Mouse (Mus musculus) inflammation-experienced regulatory T-cells, adult 6 months (primary cell): ENCODE data around the gene Rhebl1. TPM values are rescaled to one million over a fixed set of nuclear protein-coding genes. Genes with fewer than 3 reads are reported as not detected.
A peak's percentile ranks its signal among the peaks of the same experiment; 100 is the strongest.

Experiments
- ATAC-seq: one replicate; pipeline ENCODE4 v1.8.0; 2017
- polyA plus RNA-seq, 3 experiments: library from polyadenylated mRNA; unstranded; fragments of 100-300 nt; shearing (Covaris generic); gene quantifications; one replicate each; pipeline ENCODE4 v1.2.1; 2017

Rhebl1 gene
- polyA plus RNA-seq, 3 experiments from 2014 or later, result 9.5 to 13.0 (median 10.8) TPM

DNA sequence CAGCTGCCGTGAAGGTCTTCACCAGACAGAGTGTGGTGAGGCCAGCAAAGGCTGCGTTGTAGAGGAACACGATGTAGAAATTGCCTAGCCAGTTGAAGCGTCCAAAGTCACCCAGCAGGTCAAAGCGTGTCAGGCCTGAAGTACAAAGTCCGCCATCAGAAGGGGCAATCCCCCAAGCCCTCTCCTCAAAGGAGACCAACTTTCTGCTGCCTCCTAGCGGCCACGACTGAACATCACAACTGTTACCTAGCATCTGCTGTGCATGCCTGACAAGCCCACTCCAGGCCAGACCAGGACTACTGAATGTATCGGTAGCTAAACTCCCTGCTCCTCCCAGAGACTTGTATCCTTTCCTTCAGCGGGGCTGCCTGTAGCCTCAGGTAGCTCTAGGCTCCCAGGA, 10.4 kb upstream of the Rhebl1 start:
- no peak for ATAC-seq

DNA sequence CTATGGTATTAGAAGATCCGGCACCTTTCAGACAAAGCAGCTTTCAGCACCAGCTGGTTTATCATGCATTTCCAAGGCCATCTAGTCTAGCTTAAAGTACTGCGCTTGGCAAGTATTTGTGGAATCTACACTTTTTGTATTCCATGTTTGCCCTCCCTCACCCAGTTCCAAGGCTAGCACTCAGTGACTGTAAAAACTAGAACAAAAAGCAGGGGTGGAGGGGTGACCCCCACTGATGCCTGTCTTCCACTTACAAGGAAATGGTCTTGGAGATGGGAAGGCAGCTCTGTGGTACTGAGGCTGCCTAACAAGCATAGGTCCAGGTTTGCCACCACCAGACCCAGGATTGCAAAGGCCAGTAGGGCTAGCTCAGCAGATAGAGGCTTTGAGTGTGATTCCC, 8.3 kb upstream of the Rhebl1 start:
- ATAC-seq, result no peak

DNA sequence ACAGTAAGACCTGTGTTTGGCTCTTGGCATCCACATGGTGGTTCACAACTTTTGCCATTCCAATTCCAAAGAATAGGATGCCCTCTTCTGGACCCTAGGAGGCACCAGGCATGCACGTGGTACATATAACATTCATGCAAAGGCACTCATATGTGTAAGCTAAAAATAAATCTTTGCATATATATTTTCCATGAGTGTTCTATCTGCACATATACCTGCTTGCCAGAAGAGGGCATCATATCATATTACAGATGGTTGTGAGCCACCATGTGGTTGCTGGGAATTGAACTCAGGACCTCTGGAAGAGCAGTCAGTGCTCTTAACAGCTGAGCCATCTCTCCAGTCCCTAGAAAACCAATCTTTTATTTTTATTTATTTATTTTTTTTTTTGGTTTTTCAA, 7.2 kb upstream of the Rhebl1 start:
- no peak for ATAC-seq

DNA sequence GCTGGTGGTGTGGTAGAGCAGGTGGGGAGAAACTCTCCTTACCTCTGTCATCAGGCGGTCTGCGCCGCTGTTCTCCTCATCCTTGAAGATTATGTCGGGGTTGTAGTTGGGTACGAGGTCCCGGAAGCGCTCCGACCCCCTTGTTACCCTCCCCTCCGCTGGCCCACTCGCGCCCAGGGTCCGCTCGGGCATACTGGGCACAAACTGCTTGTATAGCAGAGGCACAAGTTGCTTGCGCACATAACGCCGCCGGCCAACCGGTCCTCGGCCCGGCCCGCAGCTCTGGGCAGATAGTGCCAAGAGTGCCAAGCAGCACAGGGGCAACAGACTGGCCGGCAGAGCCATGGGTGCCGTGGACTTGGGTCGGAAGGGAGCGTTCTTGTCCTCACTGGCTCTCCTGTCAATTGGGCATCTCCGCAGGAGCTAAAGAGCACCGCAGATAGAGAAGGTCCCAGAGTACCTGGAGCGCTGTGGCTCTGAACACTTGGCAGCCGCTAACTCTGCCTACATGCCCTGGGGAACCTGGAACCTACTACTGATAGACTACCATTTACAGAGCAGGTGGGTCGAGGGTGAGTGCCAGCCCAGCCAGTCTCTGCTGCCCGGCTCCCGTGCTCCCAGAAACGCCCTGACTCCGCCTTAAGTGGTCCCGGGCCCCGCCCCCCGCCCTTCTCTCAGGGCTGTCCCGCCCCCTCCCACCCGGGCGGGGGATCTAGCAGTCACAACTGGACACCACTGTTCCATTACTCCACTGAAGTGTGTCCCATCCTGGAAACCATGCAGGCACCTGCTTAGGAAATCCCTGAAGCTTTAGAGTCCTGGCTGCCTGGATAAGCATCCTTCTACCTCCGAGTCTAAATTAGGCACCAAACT, 3.8 kb upstream of the Rhebl1 start, which contains the start of gene Dhh:
TSS of gene Dhh (minus strand) at position 613 of the 873 bp plus-strand sequence.
- ATAC-seq, result no peak

DNA sequence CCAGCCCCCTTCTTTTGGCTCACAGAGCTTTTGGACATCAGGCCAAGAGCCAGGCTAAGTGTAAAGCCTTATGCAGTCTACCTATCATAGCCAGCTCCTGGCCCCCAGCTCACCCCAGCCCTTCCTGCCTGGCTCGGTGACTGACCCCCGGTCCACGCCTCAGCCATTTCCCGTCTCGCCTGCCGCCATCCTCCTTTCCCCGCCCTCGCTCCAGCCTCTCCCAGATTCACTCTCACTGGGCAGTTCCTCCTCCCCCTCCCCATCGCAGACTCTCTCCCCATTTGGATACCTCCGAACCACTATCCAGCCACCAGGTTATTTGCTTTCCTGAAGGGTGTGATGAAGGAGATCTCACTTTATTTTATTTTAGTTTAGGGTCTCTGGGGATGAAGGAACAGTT, 3.2 kb upstream of the Rhebl1 start:
- ATAC-seq, result no peak

DNA sequence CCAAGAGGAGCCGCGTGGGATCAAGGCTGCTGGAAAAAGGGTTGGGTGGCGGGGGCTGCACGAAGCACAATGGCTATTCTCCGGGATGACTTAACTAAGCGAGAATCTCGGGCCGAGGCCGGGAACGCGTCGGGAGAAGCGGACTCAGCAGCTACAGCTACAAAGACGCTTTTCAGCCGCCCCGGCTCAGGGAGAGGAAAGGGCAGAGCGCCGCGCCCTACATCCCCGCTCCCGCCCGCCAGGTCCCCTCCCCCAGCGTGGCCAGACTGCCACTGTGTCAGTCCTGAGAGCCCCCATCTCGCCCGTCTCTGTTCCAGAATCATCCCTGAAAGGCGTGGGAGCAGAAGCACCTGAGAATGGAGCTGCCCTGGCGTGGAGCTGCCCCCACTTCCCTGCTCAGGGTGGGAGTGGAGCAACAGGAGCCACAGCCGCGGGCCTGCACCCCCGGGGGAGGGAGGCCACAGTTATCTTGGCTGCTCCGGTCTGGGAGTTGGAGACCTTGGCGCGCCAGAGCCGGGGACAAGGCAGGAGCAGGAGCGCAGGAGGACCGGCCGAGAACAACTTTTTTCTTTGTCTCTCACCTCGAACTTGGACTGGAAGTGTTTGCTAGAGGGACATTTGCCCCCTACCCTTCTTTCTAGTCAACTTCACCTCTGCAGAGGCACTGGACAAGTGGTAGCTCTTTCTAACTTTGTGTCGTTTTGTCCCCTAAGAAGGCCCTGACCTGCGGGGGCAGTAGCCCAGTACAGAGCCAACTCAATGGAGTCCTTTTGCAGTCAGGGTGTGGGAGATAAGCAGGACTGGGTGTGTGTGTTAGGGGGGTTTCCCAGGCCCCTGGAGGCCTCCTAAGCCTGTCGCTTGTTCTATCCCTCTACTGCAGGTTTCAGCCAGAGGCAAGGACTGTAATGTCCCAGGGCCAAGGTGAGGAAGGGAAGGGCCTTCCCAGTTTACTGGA, 1.6 kb upstream of the Rhebl1 start:
- no peak for ATAC-seq

DNA sequence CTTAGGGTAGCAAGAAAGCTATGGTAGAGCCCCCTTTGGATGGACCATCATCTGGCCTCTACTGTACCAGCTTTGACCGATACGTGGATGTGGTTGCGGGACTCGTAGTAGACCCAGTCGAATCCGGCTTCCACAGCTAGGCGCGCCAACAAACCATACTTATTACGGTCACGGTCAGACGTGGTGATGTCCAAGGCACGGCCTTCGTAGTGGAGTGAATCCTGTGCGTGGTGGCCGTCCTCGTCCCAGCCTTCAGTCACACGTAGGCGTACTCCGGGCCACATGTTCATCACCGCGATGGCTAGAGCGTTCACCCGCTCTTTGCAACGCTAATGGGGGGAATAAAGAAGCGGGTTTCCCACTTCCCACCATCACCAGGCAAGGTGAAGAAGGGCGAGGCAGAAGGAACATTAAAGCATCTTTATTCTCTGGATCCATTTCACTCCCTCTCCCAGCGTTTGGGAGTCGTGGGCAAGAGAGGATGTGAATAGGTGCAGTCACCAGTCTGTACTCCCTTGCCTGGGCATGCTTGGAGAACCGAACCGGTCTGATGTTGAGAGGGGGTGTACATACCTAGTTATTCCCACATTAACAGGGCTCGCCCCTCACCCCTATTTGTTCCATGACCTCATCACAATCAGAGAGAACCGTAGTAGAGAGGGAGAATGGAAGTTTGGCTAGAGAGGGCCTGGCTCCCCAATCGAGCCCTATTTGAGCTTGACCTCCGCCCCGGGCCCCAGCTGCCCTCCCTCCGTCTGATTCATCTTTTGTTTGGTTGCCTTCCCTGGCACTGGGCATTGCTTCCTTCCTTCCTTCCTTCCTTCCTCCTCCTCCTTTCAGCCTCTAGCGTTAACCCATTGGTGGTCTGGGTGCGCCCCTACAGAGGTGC, 650 bp upstream of the Rhebl1 start:
- ATAC-seq, result no peak

DNA sequence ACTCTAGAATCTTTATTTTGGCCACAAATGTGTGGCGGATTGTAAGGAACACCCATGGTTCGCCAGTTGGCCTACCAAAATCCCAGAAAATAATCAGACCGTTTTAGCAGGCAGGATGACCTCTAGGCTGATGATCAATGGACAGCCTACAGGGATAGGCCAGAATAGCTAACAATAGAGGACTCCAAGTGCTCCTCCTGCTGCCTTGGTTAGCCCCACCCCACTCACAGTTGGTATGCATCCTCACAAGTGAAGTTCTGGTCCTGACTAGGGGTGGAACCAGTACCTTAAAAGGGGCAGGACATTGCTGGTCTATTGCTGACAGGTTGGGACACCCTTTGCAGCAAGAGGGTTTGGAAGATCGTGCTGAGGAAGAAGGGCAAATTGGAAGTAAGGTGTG, 1.3 kb downstream of the Rhebl1 start:
- no peak for ATAC-seq

DNA sequence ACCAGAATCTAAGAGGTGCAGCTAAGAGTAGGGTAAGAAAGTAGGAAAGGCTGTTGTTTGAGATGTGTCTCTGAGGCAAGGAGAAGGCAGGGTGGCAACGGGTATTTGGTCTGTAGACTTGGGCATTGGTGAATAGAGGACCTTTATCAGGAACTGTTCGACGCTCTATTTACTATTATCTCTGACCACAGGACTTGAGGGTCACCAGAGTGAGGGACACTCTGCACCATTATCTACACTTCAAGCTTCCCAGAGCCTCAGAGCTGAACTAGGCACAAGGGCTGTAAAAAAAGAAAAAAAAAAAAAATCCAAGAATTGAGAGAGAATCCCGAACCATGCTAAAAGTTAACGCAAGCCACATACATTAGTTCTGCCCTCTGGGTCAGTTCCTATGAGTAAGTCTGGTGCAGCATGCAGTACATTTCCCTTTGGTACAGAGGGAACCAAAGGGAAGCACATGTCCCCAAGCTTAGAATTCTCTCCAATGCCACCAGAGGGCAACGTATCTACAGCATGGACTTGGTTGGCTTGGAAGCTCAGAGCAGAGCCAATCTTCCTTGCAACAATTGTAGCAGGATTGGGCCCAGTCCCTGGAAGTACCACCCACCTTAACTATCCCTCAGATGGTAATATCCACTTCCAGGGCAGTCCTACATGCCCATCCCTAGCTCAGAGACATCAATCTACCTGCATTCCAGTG, 2.3 kb downstream of the Rhebl1 start:
- ATAC-seq, result peak; percentile 79

DNA sequence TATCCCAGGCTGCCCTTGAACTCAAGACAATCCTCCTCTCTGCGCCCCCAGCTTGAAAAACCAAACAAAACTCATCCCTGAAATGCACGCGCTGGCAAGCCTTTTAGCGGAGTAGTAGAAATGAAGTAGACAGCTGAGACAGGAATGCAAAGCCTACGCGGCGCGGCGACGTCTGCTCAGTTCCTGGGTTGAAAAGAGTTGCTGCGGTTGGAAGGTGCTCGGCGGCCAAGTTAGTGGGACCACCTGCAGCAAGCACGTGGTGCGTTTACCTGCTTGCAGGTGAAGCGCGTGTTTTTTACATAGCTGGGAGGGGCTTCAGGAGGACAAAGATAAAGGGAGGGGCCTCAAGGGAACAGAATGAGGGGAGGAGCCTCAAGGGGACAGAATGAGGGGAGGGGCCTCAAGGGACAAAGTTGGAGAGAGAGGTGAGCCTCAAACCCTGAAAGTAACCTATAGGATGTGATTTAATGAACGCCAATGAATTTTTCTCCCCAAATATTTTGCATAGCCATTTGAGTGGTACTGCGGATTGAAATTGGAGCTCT, 3.1 kb downstream of the Rhebl1 start:
- ATAC-seq, result no peak

DNA sequence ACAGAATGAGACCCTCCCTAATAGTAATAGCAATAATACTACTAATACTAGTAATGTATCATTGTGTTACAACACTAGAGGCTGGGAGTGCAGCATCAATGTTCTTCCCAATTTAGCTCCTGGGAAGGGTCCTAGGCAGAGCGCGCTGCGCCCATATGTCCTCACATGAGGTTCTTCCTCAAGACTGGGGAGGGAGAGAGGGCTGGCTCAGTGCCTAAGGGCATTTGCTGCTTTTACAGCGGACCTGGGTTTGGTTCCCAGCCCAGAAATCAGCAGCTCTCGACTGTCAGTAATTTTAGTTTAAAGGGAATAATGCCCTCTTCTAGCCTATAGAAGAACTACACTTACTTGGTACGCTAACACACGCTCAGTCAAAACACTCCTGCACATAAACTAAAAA, 6.8 kb downstream of the Rhebl1 start:
- ATAC-seq, result no peak

DNA sequence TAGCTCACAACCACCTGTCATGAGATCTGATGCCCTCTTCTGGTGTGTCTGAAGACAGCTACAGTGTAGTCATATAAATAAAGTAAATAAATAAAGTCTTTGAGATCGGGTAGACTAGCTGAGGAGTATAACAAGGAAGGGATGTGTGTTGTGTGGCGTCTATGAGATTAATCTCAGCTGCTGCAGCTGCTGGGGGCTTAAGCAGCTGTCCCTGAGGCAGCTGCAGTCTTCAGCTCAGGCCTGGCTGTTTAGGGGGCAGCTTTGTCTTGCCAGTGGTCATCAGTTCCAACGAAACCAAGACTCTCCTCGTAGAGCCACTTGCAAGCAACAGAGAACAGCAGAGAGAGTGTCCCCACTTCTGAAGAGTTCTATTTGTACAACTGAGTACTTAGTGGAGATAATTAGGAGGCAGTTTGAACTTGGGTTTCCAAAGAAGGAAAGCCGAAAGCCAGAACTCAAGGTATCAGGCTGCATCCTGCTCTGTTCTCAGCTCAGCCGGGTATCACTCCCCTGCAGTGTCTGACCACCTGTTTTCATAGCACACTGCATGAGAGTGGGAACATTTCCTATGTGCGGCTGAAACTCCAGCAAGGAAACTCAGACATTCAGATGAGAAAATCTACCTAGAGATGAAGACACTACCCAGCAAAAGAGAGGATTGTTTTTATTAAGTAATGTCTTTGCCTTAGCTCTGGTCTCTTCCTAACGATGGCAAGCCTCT, 7.5 kb downstream of the Rhebl1 start:
- no peak for ATAC-seq

DNA sequence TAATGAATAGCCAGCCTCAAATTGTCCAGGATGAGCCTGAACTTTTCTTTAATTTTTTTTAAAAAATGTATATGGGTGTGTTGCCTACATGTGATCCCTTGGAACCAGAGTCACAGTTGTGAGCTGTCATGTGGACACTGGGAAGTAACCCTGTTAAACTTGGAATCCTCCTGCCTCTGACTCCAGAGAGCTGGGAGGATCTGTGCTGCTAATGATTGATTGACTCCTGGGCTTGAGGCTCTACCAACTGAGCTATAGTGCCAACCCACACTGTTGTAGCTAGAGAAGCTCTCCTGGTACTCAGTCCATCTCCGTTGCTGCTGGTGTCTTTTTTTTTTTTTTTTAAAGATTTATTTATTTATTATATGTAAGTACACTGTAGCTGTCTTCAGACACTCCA, 10.2 kb downstream of the Rhebl1 start:
- no peak for ATAC-seq

DNA sequence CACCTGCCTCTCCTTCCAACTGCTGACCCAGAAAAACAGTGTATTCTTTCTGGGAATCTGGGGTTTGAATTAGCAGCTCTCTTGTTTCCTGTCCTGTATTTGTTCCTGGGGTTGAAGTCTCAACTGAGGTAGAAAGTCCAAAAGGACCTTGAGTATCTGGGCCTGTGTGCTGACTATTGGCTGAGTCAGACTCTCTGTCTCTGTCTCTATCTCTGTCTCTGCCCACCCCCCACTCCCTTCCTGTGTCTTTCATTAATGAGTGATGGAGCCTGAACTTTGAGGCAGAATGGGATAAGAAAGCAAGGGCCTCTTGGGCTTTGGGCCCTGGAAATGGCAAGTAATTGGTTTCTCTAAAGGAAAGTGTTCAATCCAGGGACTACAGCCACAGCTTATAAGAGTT, 10.7 kb downstream of the Rhebl1 start:
- ATAC-seq, result no peak

DNA sequence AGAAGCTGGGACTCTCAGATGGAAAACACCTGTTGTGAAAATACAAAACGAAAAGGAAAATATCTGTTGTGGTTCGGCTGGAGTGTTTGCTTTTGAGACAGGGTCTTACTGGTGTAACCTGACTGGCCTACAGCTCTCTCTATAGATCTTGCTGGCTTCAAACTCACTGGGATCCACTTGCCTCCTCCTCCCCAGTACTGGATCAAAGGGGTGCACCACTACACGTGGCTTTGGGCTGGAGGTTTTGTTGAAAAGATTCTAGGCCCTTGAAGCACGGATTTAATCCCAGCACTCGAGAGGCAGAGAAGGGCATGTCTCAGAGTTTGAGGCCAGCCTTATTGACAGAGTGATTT, 12.7 kb downstream of the Rhebl1 start:
- no peak for ATAC-seq

DNA sequence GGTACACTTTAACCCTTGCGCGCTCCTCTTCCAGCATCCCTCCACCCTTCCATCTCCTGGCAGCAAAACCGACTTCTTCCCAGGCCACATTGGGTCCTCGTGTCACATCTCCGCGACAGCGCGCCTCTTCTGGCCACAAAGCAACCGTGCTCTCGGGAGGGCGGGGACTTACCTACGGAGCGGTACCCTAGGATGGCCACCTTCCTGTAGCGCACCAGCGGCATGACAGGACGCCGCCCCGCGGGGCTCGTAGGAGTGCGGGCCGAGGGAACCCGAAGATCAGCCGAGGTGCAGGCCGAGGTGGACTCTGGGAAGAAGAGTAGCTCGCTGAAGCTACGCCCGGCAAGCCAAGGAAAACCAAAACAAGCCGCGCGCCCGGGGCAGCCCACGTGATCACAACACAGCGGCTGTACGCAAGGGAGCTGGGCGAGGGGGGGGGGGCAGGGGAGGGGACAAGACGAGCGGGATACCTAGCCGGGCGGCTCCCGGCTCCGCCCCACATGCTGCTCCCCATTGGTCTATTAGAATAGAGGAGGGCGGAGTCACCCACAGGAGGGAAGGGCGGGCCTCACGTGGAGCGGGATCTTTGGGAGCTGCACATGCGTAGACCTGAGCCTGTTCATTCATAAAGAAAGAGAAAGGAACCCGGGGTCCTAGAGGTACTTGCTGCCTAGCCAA, 13.2 kb downstream of the Rhebl1 start:
- ATAC-seq, result peak; percentile 85

DNA sequence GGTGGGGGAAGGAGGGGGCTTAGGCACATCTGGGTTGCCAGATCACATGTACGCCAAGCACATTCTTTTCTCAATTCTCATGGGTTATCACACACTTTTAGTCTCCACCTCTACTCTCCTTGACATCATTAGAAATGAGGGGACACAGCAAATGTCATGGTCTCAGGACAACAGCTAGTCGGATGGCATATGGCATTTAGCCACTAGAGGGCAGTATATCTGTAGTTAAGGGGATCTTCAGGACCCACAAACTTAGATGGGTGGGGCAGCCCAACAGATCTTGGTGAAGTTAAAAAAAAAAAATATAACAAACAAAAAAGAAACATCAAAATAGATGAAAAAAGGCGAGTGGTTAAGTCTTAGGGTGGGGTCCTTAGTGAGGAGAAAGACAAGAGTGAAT, 17.0 kb downstream of the Rhebl1 start:
- no peak for ATAC-seq

DNA sequence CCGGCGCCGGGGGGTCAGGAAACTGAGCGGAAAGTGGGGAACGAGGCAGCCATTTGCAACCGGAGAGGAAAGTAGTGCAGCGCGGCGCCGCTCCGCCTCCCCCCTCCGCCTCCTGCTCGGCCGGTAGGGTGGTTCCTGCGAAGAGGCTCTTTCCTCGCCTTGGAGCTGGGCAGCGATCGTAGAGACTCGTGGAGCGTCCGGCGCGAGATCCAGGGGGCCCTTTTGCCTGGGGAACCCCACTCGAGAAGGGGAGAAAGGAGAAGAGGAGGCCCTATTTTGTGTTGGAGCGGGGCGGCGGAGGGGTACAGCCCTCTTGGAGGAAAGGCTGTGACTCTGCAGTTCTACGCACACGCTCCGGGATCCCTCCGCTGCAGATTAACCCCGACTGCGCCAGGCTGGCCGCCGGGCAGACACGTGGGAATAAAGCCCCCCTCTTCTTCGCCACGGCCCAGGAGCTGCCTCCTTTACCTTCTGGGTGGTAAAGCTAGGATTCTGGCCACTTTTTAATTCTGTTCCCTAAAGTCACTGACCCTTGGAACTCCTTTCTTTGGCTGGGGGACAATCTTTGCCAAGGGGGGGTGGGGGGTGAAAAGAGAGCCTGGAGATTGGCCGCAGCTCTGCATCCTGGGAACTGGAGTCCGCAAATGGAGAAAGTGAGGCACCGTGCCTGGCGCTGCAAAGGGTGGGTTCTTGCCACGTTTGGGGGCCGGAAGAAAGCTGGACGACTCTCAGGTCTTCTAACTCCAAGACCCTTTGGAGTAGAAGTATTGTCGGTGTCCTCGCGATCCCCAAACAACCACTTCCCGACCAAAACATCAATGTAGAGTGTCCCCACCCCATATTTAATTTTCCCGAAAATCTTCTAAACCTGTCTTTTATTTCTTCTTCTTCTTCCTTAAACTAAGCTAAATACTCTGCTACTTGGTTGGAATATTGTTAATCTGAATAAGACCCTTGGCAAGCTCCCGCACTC, 22.1 kb downstream of the Rhebl1 start:
- peak; percentile 70 for ATAC-seq
